Mouse (Mus musculus) lung, adult 2 months (tissue): Measurements from ENCODE around the gene Nrtn.

Experiments used
- CTCF ChIP-seq: fragments of 200-500 bp; IDR thresholded peaks from 2 replicates; pipeline ENCODE4 v1.5.1; 2011; ENCODE audit warnings: mild to moderate bottlenecking, low read length, control low read depth; ENCODE audit not compliant: insufficient read depth
- POLR2A ChIP-seq: fragments of 200-500 bp; IDR thresholded peaks from 2 replicates; pipeline ENCODE4 v1.6.1; 2011; ENCODE audit warnings: low read depth, mild to moderate bottlenecking, control low read depth, low read length, borderline replicate concordance; ENCODE audit errors: extremely low read depth

GRCm38 (mm10) chr17:56756703-56757399, 479 bp downstream of the Nrtn start:
- TF ChIP-seq CTCF (no peak), POLR2A (no peak)
